Mouse (Mus musculus) MEL (cell line): ENCODE results near the gene Mtmr14. TPM values are rescaled to one million over a fixed set of nuclear protein-coding genes. Genes with fewer than 3 reads are reported as not detected.

Source experiments
- DNase-seq: peaks from one replicate; pipeline ENCODE4 v3.0.0; 2011; ENCODE audit warnings: low read depth, low spot score
- H3K27ac ChIP-seq: 2 replicates; pipeline ENCODE4 v1.5.1; 2012; ENCODE audit warnings: low read depth, mild to moderate bottlenecking, control low read depth, low read length, moderate library complexity; ENCODE audit not compliant: control insufficient read depth
- H3K27me3 ChIP-seq, 2 experiments: fragments of 150-350 bp in 1 of 2; sonication (generic) in 1 of 2; 2 replicates each; pipeline ENCODE4 v1.6.1; 2012; ENCODE audit warnings: low read length in 2 of 2, mild to moderate bottlenecking in 2 of 2, improper control_type of control experiment in 1 of 2, moderate library complexity in 1 of 2; ENCODE audit not compliant: insufficient read depth in 2 of 2, control insufficient read depth in 1 of 2
- H3K36me3 ChIP-seq, 2 experiments: 2 replicates each; pipeline ENCODE4 v1.6.1; 2012 to 2014; ENCODE audit warnings: low read length in 2 of 2, improper control_type of control experiment in 1 of 2, inconsistent platforms in 1 of 2, mild to moderate bottlenecking in 1 of 2; ENCODE audit not compliant: insufficient read depth in 2 of 2, control insufficient read depth in 1 of 2
- H3K4me1 ChIP-seq, 2 experiments: fragments of 150-350 bp in 1 of 2; sonication (generic) in 1 of 2; 2 replicates each; pipeline ENCODE4 v1.6.1; 2012; ENCODE audit warnings: low read length in 2 of 2, improper control_type of control experiment in 1 of 2, mild to moderate bottlenecking in 1 of 2; ENCODE audit not compliant: insufficient read depth in 2 of 2, control insufficient read depth in 1 of 2
- H3K4me3 ChIP-seq, 2 experiments: fragments of 150-350 bp in 1 of 2; sonication (generic) in 1 of 2; 2 replicates each; pipeline ENCODE4 v1.5.1; 2012; ENCODE audit warnings: low read depth in 2 of 2, low read length in 2 of 2, mild to moderate bottlenecking in 2 of 2, moderate library complexity in 2 of 2, control low read depth in 1 of 2, improper control_type of control experiment in 1 of 2; ENCODE audit not compliant: control insufficient read depth in 1 of 2, insufficient read depth in 1 of 2
- H3K79me2 ChIP-seq: 2 replicates; pipeline ENCODE4 v1.6.1; 2012; ENCODE audit warnings: mild to moderate bottlenecking, low read length, moderate library complexity; ENCODE audit not compliant: control insufficient read depth, poor library complexity, insufficient read depth
- H3K9ac ChIP-seq: 2 replicates; pipeline ENCODE4 v1.6.1; 2012; ENCODE audit warnings: low read depth, mild to moderate bottlenecking, control low read depth, low read length, moderate library complexity; ENCODE audit not compliant: control insufficient read depth, poor library complexity, severe bottlenecking
- H3K9me3 ChIP-seq: fragments of 150-350 bp; sonication (generic); replicated peaks from 2 replicates; pipeline ENCODE4 v1.6.1; 2012; ENCODE audit warnings: mild to moderate bottlenecking, low read length, improper control_type of control experiment, moderate library complexity; ENCODE audit not compliant: insufficient read depth
- BHLHE40 ChIP-seq: IDR thresholded peaks from 2 replicates; pipeline ENCODE4 v1.6.1; 2012; ENCODE audit warnings: low read depth, mild to moderate bottlenecking, inconsistent platforms, low read length, improper control_type of control experiment, borderline replicate concordance
- CHD1 ChIP-seq: IDR thresholded peaks from 2 replicates; pipeline ENCODE4 v1.6.1; 2012; ENCODE audit warnings: low read depth, mild to moderate bottlenecking, inconsistent platforms, low read length, improper control_type of control experiment
- CHD2 ChIP-seq: IDR thresholded peaks from 2 replicates; pipeline ENCODE4 v1.6.1; 2011; ENCODE audit warnings: low read length, improper control_type of control experiment
- CTCF ChIP-seq, 3 experiments: IDR thresholded peaks in 2 of 3; conservative IDR thresholded peaks in 1 of 3; 2 replicates each; pipeline ENCODE4 v1.5.1; 2011 to 2012; ENCODE audit warnings: low read length in 3 of 3, low read depth in 2 of 3, mild to moderate bottlenecking in 2 of 3, improper control_type of control experiment in 1 of 3, inconsistent platforms in 1 of 3, mixed read lengths in 1 of 3, moderate library complexity in 1 of 3; ENCODE audit not compliant: control insufficient read depth in 1 of 3, insufficient read depth in 1 of 3, poor library complexity in 1 of 3, severe bottlenecking in 1 of 3
- E2F4 ChIP-seq: IDR thresholded peaks from 2 replicates; pipeline ENCODE4 v1.6.1; 2011; ENCODE audit warnings: low read depth, low read length, improper control_type of control experiment, borderline replicate concordance
- ELF1 ChIP-seq: IDR thresholded peaks from 2 replicates; pipeline ENCODE4 v1.6.1; 2014; ENCODE audit warnings: low read depth, mild to moderate bottlenecking, inconsistent platforms, low read length, improper control_type of control experiment, moderate library complexity
- ETS1 ChIP-seq: IDR thresholded peaks from 2 replicates; pipeline ENCODE4 v1.6.1; 2012; ENCODE audit warnings: low read depth, mild to moderate bottlenecking, inconsistent platforms, low read length, improper control_type of control experiment, moderate library complexity
- GABPA ChIP-seq: IDR thresholded peaks from 2 replicates; pipeline ENCODE4 v1.6.1; 2012; ENCODE audit warnings: low read depth, mild to moderate bottlenecking, inconsistent platforms, low read length, improper control_type of control experiment, moderate library complexity
- JUND ChIP-seq: IDR thresholded peaks from 2 replicates; pipeline ENCODE4 v1.6.1; 2011; ENCODE audit warnings: low read depth, mild to moderate bottlenecking, improper control_type of control experiment, low read length
- KAT2A ChIP-seq: conservative IDR thresholded peaks from 2 replicates; pipeline ENCODE4 v1.6.1; 2012; ENCODE audit warnings: low read depth, low read length, improper control_type of control experiment, inconsistent platforms
- MAFK ChIP-seq: IDR thresholded peaks from 2 replicates; pipeline ENCODE4 v1.6.1; 2011; ENCODE audit warnings: low read depth, mild to moderate bottlenecking, low read length, improper control_type of control experiment, borderline replicate concordance
- MAX ChIP-seq: IDR thresholded peaks from 2 replicates; pipeline ENCODE4 v1.6.1; 2011; ENCODE audit warnings: low read length, improper control_type of control experiment
- MAZ ChIP-seq: IDR thresholded peaks from 2 replicates; pipeline ENCODE4 v1.6.1; 2012; ENCODE audit warnings: low read depth, mild to moderate bottlenecking, inconsistent platforms, low read length, improper control_type of control experiment
- MEF2A ChIP-seq: IDR thresholded peaks from 2 replicates; pipeline ENCODE4 v1.6.1; 2014; ENCODE audit warnings: low read depth, mild to moderate bottlenecking, inconsistent platforms, low read length, improper control_type of control experiment; ENCODE audit not compliant: poor library complexity, insufficient replicate concordance, severe bottlenecking; ENCODE audit errors: extremely low read depth
- MXI1 ChIP-seq: IDR thresholded peaks from 2 replicates; pipeline ENCODE4 v1.6.1; 2011; ENCODE audit warnings: mild to moderate bottlenecking, low read depth, low read length, improper control_type of control experiment
- MYB ChIP-seq: IDR thresholded peaks from 2 replicates; pipeline ENCODE4 v1.6.1; 2011; ENCODE audit warnings: mild to moderate bottlenecking, low read depth, low read length, improper control_type of control experiment
- MYC ChIP-seq: IDR thresholded peaks from 2 replicates; pipeline ENCODE4 v1.6.1; 2011; ENCODE audit warnings: low read depth, mild to moderate bottlenecking, low read length, improper control_type of control experiment, moderate library complexity
- NELFE ChIP-seq: IDR thresholded peaks from 2 replicates; pipeline ENCODE4 v1.6.1; 2011; ENCODE audit warnings: low read depth, low read length, improper control_type of control experiment
- NRF1 ChIP-seq: IDR thresholded peaks from 2 replicates; pipeline ENCODE4 v1.6.1; 2014; ENCODE audit warnings: low read depth, mild to moderate bottlenecking, inconsistent platforms, low read length, improper control_type of control experiment, moderate library complexity; ENCODE audit not compliant: poor library complexity, insufficient read depth, severe bottlenecking
- POLR2A ChIP-seq, 2 experiments: IDR thresholded peaks; 2 replicates each; pipeline ENCODE4 v1.6.1; 2011 to 2012; ENCODE audit warnings: low read length in 2 of 2, mild to moderate bottlenecking in 2 of 2, control low read depth in 1 of 2, improper control_type of control experiment in 1 of 2, low read depth in 1 of 2, moderate library complexity in 1 of 2; ENCODE audit not compliant: control insufficient read depth in 1 of 2, insufficient read depth in 1 of 2, poor library complexity in 1 of 2
- POLR2AphosphoS2 ChIP-seq: IDR thresholded peaks from 2 replicates; pipeline ENCODE4 v1.6.1; 2011; ENCODE audit warnings: low read length, improper control_type of control experiment
- POLR2AphosphoS5 ChIP-seq: IDR thresholded peaks from 2 replicates; pipeline ENCODE4 v1.6.1; 2012; ENCODE audit warnings: low read depth, borderline replicate concordance, mild to moderate bottlenecking, inconsistent platforms, low read length, moderate library complexity, mixed read lengths
- SMC3 ChIP-seq: IDR thresholded peaks from 2 replicates; pipeline ENCODE4 v1.6.1; 2011; ENCODE audit warnings: low read depth, low read length, improper control_type of control experiment
- TAL1 ChIP-seq: IDR thresholded peaks from 2 replicates; pipeline ENCODE4 v1.6.1; 2012; ENCODE audit warnings: mild to moderate bottlenecking, inconsistent platforms, low read length, moderate library complexity, mixed read lengths
- TBP ChIP-seq: IDR thresholded peaks from 2 replicates; pipeline ENCODE4 v1.8.0; 2011; ENCODE audit warnings: low read depth, low read length, improper control_type of control experiment
- TCF12 ChIP-seq: IDR thresholded peaks from 2 replicates; pipeline ENCODE4 v1.6.1; 2014; ENCODE audit warnings: low read depth, mild to moderate bottlenecking, inconsistent platforms, low read length, improper control_type of control experiment, moderate library complexity
- USF1 ChIP-seq: IDR thresholded peaks from 2 replicates; pipeline ENCODE4 v1.6.1; 2014; ENCODE audit warnings: low read depth, mild to moderate bottlenecking, inconsistent platforms, low read length, improper control_type of control experiment, moderate library complexity
- USF2 ChIP-seq, 2 experiments: IDR thresholded peaks; 2 replicates each; pipeline ENCODE4 v1.6.1; 2011 to 2012; ENCODE audit warnings: improper control_type of control experiment in 2 of 2, low read length in 2 of 2, borderline replicate concordance in 1 of 2, inconsistent platforms in 1 of 2, low read depth in 1 of 2, mild to moderate bottlenecking in 1 of 2; ENCODE audit not compliant: insufficient read depth in 1 of 2
- ZC3H11A ChIP-seq: IDR thresholded peaks from 2 replicates; pipeline ENCODE4 v1.6.1; 2012; ENCODE audit warnings: low read depth, mild to moderate bottlenecking, inconsistent platforms, low read length, improper control_type of control experiment
- ZKSCAN1 ChIP-seq: IDR thresholded peaks from 2 replicates; pipeline ENCODE4 v1.6.1; 2012; ENCODE audit warnings: low read depth, mild to moderate bottlenecking, inconsistent platforms, low read length, improper control_type of control experiment, moderate library complexity
- ZMIZ1 ChIP-seq: IDR thresholded peaks from 2 replicates; pipeline ENCODE4 v1.6.1; 2012; ENCODE audit warnings: low read depth, mild to moderate bottlenecking, inconsistent platforms, low read length, improper control_type of control experiment, moderate library complexity
- ZNF384 ChIP-seq: IDR thresholded peaks from 2 replicates; pipeline ENCODE4 v1.6.1; 2012; ENCODE audit warnings: low read depth, mild to moderate bottlenecking, inconsistent platforms, low read length, improper control_type of control experiment
- polyA plus RNA-seq, 2 experiments: library from polyadenylated mRNA; stranded (reverse) in 1 of 2; unstranded in 1 of 2; fragments of >175 nt in 1 of 2; fragments of >200 nt in 1 of 2; gene quantifications; 2 replicates each; pipeline versions ENCODE4 v1.2.1 to v1.2.4; 2012; ENCODE audit warnings: low replicate concordance in 2 of 2, low read depth in 1 of 2; ENCODE audit not compliant: insufficient read length in 2 of 2, insufficient read depth in 1 of 2, missing spikeins in 1 of 2
- total RNA-seq: library from RNA; depleted of rRNA; stranded (reverse); fragments of 300-350 nt; gene quantifications from 2 replicates; pipeline ENCODE4 v1.2.3, GENCODE M21; 2012

The Mtmr14 gene
- total and polyA plus RNA-seq, 3 experiments, result 11.4 to 24.5 TPM; not detected in 1

GRCm38 (mm10) chr6:113296639-113297038, 59.0 kb downstream of the Mtmr14 start (continued):
- peak; percentile 75; the same call in 1 of the 2 replicates for TF ChIP-seq USF1
- no peak for TF ChIP-seq MXI1
- TF ChIP-seq POLR2A (IDR thresholded peaks at IDR 0.05; ENCODE audit: control insufficient read depth in 1 of 2, insufficient read depth in 1 of 2, low read depth in 1 of 2, low read length in 2 of 2, poor library complexity in 1 of 2), result no peak
- TF ChIP-seq MYC, result no peak
- no peak for TF ChIP-seq CHD2
- no peak for TF ChIP-seq CHD1
- TF ChIP-seq MAFK, result 0 out of 2 replicates have a peak, but pooled peaks have one; percentile 37
- TF ChIP-seq SMC3, result no peak
- no peak for TF ChIP-seq CTCF (IDR thresholded peaks at IDR 0.05 in 2 of 3, conservative IDR thresholded peaks at IDR 0.05 in 1 of 3; ENCODE audit: control insufficient read depth in 1 of 3, insufficient read depth in 1 of 3, low read depth in 2 of 3, low read length in 3 of 3, poor library complexity in 1 of 3, severe bottlenecking in 1 of 3)
- no peak for TF ChIP-seq TBP
- TF ChIP-seq GABPA, result peak; percentile 66; the same call in 1 of the 2 replicates

GRCm38 (mm10) chr6:113301350-113301749, 63.7 kb downstream of the Mtmr14 start:
- Histone ChIP-seq H3K9ac (peak overlapping the region; percentile 52), H3K79me2 (no peaks in the 10 kb centered on the region), H3K4me3 (peak overlapping the region; percentile 52 to 60), H3K9me3 (no peaks in the 10 kb centered on the region), H3K27ac (peak overlapping the region; percentile 68), H3K27me3 (no peaks in the 10 kb centered on the region), H3K36me3 (peaks cover 0 to 23% of the 10 kb centered on the region in 2 experiments; a peak in 2 of 4 replicates), H3K4me1 (peaks cover 27 to 35% of the 10 kb centered on the region in 2 experiments)
- peak; percentile 78 for DNase-seq
- TF ChIP-seq NELFE (peak; percentile 47), ZC3H11A (peak; percentile 12; the same call in 1 of the 2 replicates), KAT2A (no peak; the same call in 1 of the 2 replicates), TCF12 (peak; percentile 90), USF2 (IDR thresholded peaks at IDR 0.05; ENCODE audit: borderline replicate concordance in 1 of 2, insufficient read depth in 1 of 2, low read depth in 1 of 2, low read length in 2 of 2) (no peak), SMC3 (no peak), USF1 (peak; percentile 68), MAX (peak; percentile 43; the same call in 1 of the 2 replicates), MXI1 (peak; percentile 74; the same call in 1 of the 2 replicates), CTCF (IDR thresholded peaks at IDR 0.05 in 2 of 3, conservative IDR thresholded peaks at IDR 0.05 in 1 of 3; ENCODE audit: control insufficient read depth in 1 of 3, insufficient read depth in 1 of 3, low read depth in 2 of 3, low read length in 3 of 3, poor library complexity in 1 of 3, severe bottlenecking in 1 of 3) (no peak), ELF1 (no peak), GABPA (no peak), POLR2AphosphoS5 (no peak), MAFK (no peak), NRF1 (no peak), POLR2A (IDR thresholded peaks at IDR 0.05; ENCODE audit: control insufficient read depth in 1 of 2, insufficient read depth in 1 of 2, low read depth in 1 of 2, low read length in 2 of 2, poor library complexity in 1 of 2) (no peak; a peak in 1 of 4 replicates), MAZ (no peak), ZMIZ1 (0 out of 2 replicates have a peak, but pooled peaks have one; percentile 33), MYB (peak; percentile 47; the same call in 1 of the 2 replicates), TAL1 (peak; percentile 84), MEF2A (no peak), ETS1 (peak; percentile 82), ZNF384 (no peak), E2F4 (no peak), POLR2AphosphoS2 (no peak), ZKSCAN1 (no peak), MYC (no peak), CHD1 (no peak), TBP (peak; percentile 38; the same call in 1 of the 2 replicates), JUND (no peak), BHLHE40 (peak; percentile 61; the same call in 1 of the 2 replicates)
